Mouse (Mus musculus): ENCODE measurements around the gene Ube2z. TPM values are rescaled to one million over a fixed set of nuclear protein-coding genes. Genes with fewer than 3 reads are reported as not detected.

Gene Ube2z
- polyA plus RNA-seq, 1 experiment from 2014 or later = 27.0 TPM

GRCm38 (mm10) chr11:96020622-96021021 is 44.6 kb downstream of the Ube2z start:
- no peaks in the 10 kb centered on the region for H3K36me3 ChIP-seq
- 80% methylated on average over 4 of the region's 4 CpGs for WGBS
- H3K27ac ChIP-seq (replicated peaks) = no peak overlapping the region
- H3K9me3 ChIP-seq (replicated peaks) = no peaks in the 10 kb centered on the region
- no peaks in the 10 kb centered on the region for H3K27me3 ChIP-seq (ENCODE audit: low read depth, poor library complexity, severe bottlenecking)
- H3K4me1 ChIP-seq = peaks cover 7% of the 10 kb centered on the region
- no peak for DNase-seq (ENCODE audit: low spot score)
- no peak overlapping the region for H3K4me3 ChIP-seq

GRCm38 (mm10) chr11:96017941-96018351 is 47.2 kb downstream of the Ube2z start:
- no peak for DNase-seq (ENCODE audit: low spot score)
- Histone ChIP-seq H3K27me3 (ENCODE audit: low read depth, poor library complexity, severe bottlenecking) (no peaks in the 10 kb centered on the region), H3K4me1 (peaks cover 10% of the 10 kb centered on the region), H3K4me3 (no peak overlapping the region), H3K27ac (replicated peaks) (no peak overlapping the region), H3K9me3 (replicated peaks) (no peaks in the 10 kb centered on the region), H3K36me3 (no peaks in the 10 kb centered on the region)
- 20% methylated on average over 9 of the region's 9 CpGs for WGBS

GRCm38 (mm10) chr11:96015421-96015820 is 49.8 kb downstream of the Ube2z start:
- no peak for DNase-seq (ENCODE audit: low spot score)
- Histone ChIP-seq H3K27ac (replicated peaks) (no peak overlapping the region), H3K4me3 (no peak overlapping the region), H3K36me3 (no peaks in the 10 kb centered on the region), H3K4me1 (peaks cover 35% of the 10 kb centered on the region), H3K27me3 (ENCODE audit: low read depth, poor library complexity, severe bottlenecking) (no peaks in the 10 kb centered on the region), H3K9me3 (replicated peaks) (no peaks in the 10 kb centered on the region)
- WGBS = 58% methylated on average over 5 of the region's 5 CpGs

- peak; percentile 63 for DNase-seq (ENCODE audit: low spot score)
- H3K27ac ChIP-seq (replicated peaks) = peak overlapping the region; percentile 88
- peak overlapping the region; percentile 46 for H3K4me3 ChIP-seq
- 8% methylated on average over 4 of the region's 8 CpGs for WGBS
- no peaks in the 10 kb centered on the region for H3K9me3 ChIP-seq (replicated peaks)
- H3K36me3 ChIP-seq = no peaks in the 10 kb centered on the region
- H3K4me1 ChIP-seq = peaks cover 46% of the 10 kb centered on the region
- no peaks in the 10 kb centered on the region for H3K27me3 ChIP-seq (ENCODE audit: low read depth, poor library complexity, severe bottlenecking)
Measured at GRCm38 (mm10) chr11:96011982-96012381, 53.2 kb downstream of the Ube2z start.

- no peaks in the 10 kb centered on the region for H3K27me3 ChIP-seq (ENCODE audit: low read depth, poor library complexity, severe bottlenecking)
- peaks cover 52% of the 10 kb centered on the region for H3K4me1 ChIP-seq
- WGBS = 0% methylated on average over 1 of the region's 1 CpGs
- no peak for DNase-seq (ENCODE audit: low spot score)
- H3K27ac ChIP-seq (replicated peaks) = peak overlapping the region; percentile 100
- no peaks in the 10 kb centered on the region for H3K36me3 ChIP-seq
- H3K9me3 ChIP-seq (replicated peaks) = no peaks in the 10 kb centered on the region
- H3K4me3 ChIP-seq = peak overlapping the region; percentile 87
Measured at GRCm38 (mm10) chr11:96008827-96009226, 56.4 kb downstream of the Ube2z start.

GRCm38 (mm10) chr11:96007516-96008235 is 57.5 kb downstream of the Ube2z start:
- under 1% methylated on average over 33 of the region's 33 CpGs for WGBS
- Histone ChIP-seq H3K36me3 (peaks cover 6% of the 10 kb centered on the region; the same call in 1 of the 2 replicates), H3K4me3 (peak overlapping the region; percentile 87), H3K9me3 (replicated peaks) (no peaks in the 10 kb centered on the region), H3K4me1 (peaks cover 54% of the 10 kb centered on the region), H3K27me3 (ENCODE audit: low read depth, poor library complexity, severe bottlenecking) (no peaks in the 10 kb centered on the region), H3K27ac (replicated peaks) (peak overlapping the region; percentile 100)
- DNase-seq (ENCODE audit: low spot score) = peak; percentile 41

- H3K9me3 ChIP-seq (replicated peaks) = no peaks in the 10 kb centered on the region
Measured at GRCm38 (mm10) chr11:96006852-96007515, 58.2 kb downstream of the Ube2z start.

GRCm38 (mm10) chr11:96006367-96006851 is 58.8 kb downstream of the Ube2z start:
- peak overlapping the region; percentile 100 for H3K27ac ChIP-seq (replicated peaks)
- H3K9me3 ChIP-seq (replicated peaks) = no peaks in the 10 kb centered on the region
- no peaks in the 10 kb centered on the region for H3K27me3 ChIP-seq (ENCODE audit: low read depth, poor library complexity, severe bottlenecking)
- H3K4me3 ChIP-seq = peak overlapping the region; percentile 87
- no peak for DNase-seq (ENCODE audit: low spot score)
- WGBS = under 1% methylated on average over 33 of the region's 33 CpGs
- peaks cover 12% of the 10 kb centered on the region for H3K36me3 ChIP-seq
- H3K4me1 ChIP-seq = peaks cover 54% of the 10 kb centered on the region

More at GRCm38 (mm10) chr11:96006852-96007515, 58.2 kb downstream of the Ube2z start:
- Histone ChIP-seq H3K36me3 (peaks cover 6% of the 10 kb centered on the region; the same call in 1 of the 2 replicates), H3K27me3 (ENCODE audit: low read depth, poor library complexity, severe bottlenecking) (no peaks in the 10 kb centered on the region), H3K4me3 (peak overlapping the region; percentile 87), H3K27ac (replicated peaks) (peak overlapping the region; percentile 100), H3K4me1 (peaks cover 54% of the 10 kb centered on the region)
- under 1% methylated on average over 61 of the region's 67 CpGs for WGBS
- peak; percentile 89 for DNase-seq (ENCODE audit: low spot score)

- no peaks in the 10 kb centered on the region for H3K27me3 ChIP-seq (ENCODE audit: low read depth, poor library complexity, severe bottlenecking)
- H3K4me3 ChIP-seq = peak within 1 kb of the TSS; percentile 87
- peaks cover 53% of the 10 kb centered on the region for H3K4me1 ChIP-seq
- peak within 1 kb of the TSS; percentile 100 for H3K27ac ChIP-seq (replicated peaks)
- peak; percentile 87 for DNase-seq (ENCODE audit: low spot score)
- WGBS = under 1% methylated on average over 70 of the region's 74 CpGs
- no peaks in the 10 kb centered on the region for H3K9me3 ChIP-seq (replicated peaks)
- H3K36me3 ChIP-seq = peaks cover 17% of the 10 kb centered on the region
Measured at GRCm38 (mm10) chr11:96005403-96006271, 59.6 kb downstream of the Ube2z start, which contains the start of gene Igf2bp1. Gene Igf2bp1 (minus strand): TSS chr11:96005940.

- H3K4me3 ChIP-seq = peak overlapping the region; percentile 87
- under 1% methylated on average over 56 of the region's 57 CpGs for WGBS
- peak overlapping the region; percentile 100 for H3K27ac ChIP-seq (replicated peaks)
- H3K36me3 ChIP-seq = peaks cover 25% of the 10 kb centered on the region
- DNase-seq (ENCODE audit: low spot score) = peak; percentile 69
- no peaks in the 10 kb centered on the region for H3K9me3 ChIP-seq (replicated peaks)
- H3K27me3 ChIP-seq (ENCODE audit: low read depth, poor library complexity, severe bottlenecking) = no peaks in the 10 kb centered on the region
- H3K4me1 ChIP-seq = peaks cover 55% of the 10 kb centered on the region
Measured at GRCm38 (mm10) chr11:96004793-96005402, 60.3 kb downstream of the Ube2z start.

GRCm38 (mm10) chr11:96003969-96004792 is 61.0 kb downstream of the Ube2z start:
- no peaks in the 10 kb centered on the region for H3K9me3 ChIP-seq (replicated peaks)
- under 1% methylated on average over 32 of the region's 32 CpGs for WGBS
- peak overlapping the region; percentile 87 for H3K4me3 ChIP-seq
- H3K27me3 ChIP-seq (ENCODE audit: low read depth, poor library complexity, severe bottlenecking) = no peaks in the 10 kb centered on the region
- H3K36me3 ChIP-seq = peaks cover 32% of the 10 kb centered on the region
- H3K4me1 ChIP-seq = peaks cover 55% of the 10 kb centered on the region
- peak overlapping the region; percentile 100 for H3K27ac ChIP-seq (replicated peaks)
- DNase-seq (ENCODE audit: low spot score) = no peak
